Mouse (Mus musculus): ENCODE measurements at regions not wholly inside any gene's neighbourhood (a gene's known extent, or its start where the extent isn't known, plus 50 kb on each side); places are given as distances from the start of the nearest gene placed in this dataset.

- WGBS, result 47% methylated on average over 12 of the region's 12 CpGs
- Histone ChIP-seq H3K9ac (no peak overlapping the region), H3K27me3 (no peaks in the 10 kb centered on the region), H3K36me3 (no peaks in the 10 kb centered on the region), H3K27ac (no peak overlapping the region), H3K4me2 (no peak overlapping the region), H3K4me3 (no peak overlapping the region), H3K4me1 (peaks cover 14% of the 10 kb centered on the region), H3K9me3 (no peaks in the 10 kb centered on the region)
- ATAC-seq (ENCODE audit: borderline replicate concordance, extremely low read depth, low FRiP score, low TSS enrichment), result no peak
Observed at GRCm38 (mm10) chr16:21369569-21370512, 53.1 kb upstream of the Vps8 start.
